Mouse (Mus musculus): ENCODE measurements around the gene Dcpp2. TPM values are rescaled to one million over a fixed set of nuclear protein-coding genes. Genes with fewer than 3 reads are reported as not detected.

Dcpp2 gene
- polyA plus RNA-seq, 1 experiment from 2014 or later: not detected

Other genes starting within 250 kb of the Dcpp2 start
- 0.43 and 0.61 TPM in 2 replicates for gene Mmp25, start 235.6 kb upstream of the Dcpp2 start, polyA plus RNA-seq (2014; fragmentation: Nextera tagmentation; extraction: Ambion mirVana)
- gene Bicdl2, start 220.4 kb upstream of the Dcpp2 start, polyA plus RNA-seq (2014; fragmentation: Nextera tagmentation; extraction: Ambion mirVana): 0.14 and 0.19 TPM in 2 replicates
- gene Hcfc1r1, start 207.3 kb upstream of the Dcpp2 start, polyA plus RNA-seq (2014; fragmentation: Nextera tagmentation; extraction: Ambion mirVana): 37.4 and 40.6 TPM in 2 replicates
- gene Thoc6, start 207.0 kb upstream of the Dcpp2 start, polyA plus RNA-seq (2014; fragmentation: Nextera tagmentation; extraction: Ambion mirVana): 55.1 and 57.0 TPM in 2 replicates
- gene Tnfrsf12a, start 203.4 kb upstream of the Dcpp2 start, polyA plus RNA-seq (2014; fragmentation: Nextera tagmentation; extraction: Ambion mirVana): 2.0 and 2.2 TPM in 2 replicates
- 2.3 and 2.5 TPM in 2 replicates for gene Cldn6, start 201.6 kb upstream of the Dcpp2 start, polyA plus RNA-seq (2014; fragmentation: Nextera tagmentation; extraction: Ambion mirVana)
- 0.58 and 0.82 TPM in 2 replicates for gene Cldn9, start 196.9 kb upstream of the Dcpp2 start, polyA plus RNA-seq (2014; fragmentation: Nextera tagmentation; extraction: Ambion mirVana)
- gene 1520401A03Rik, start 158.1 kb upstream of the Dcpp2 start, polyA plus RNA-seq (2014; fragmentation: Nextera tagmentation; extraction: Ambion mirVana): not detected in 2 replicates
- gene Pkmyt1, start 154.5 kb upstream of the Dcpp2 start, polyA plus RNA-seq (2014; fragmentation: Nextera tagmentation; extraction: Ambion mirVana): 29.3 and 33.7 TPM in 2 replicates
- 29.5 and 30.2 TPM in 2 replicates for gene Paqr4, start 140.0 kb upstream of the Dcpp2 start, polyA plus RNA-seq (2014; fragmentation: Nextera tagmentation; extraction: Ambion mirVana)
- 0.58 and 0.63 TPM in 2 replicates for gene Kremen2, start 135.0 kb upstream of the Dcpp2 start, polyA plus RNA-seq (2014; fragmentation: Nextera tagmentation; extraction: Ambion mirVana)
- gene Flywch1, start 109.3 kb upstream of the Dcpp2 start, polyA plus RNA-seq (2014; fragmentation: Nextera tagmentation; extraction: Ambion mirVana): 125 and 142 TPM in 2 replicates
- 20.4 and 20.9 TPM in 2 replicates for gene Flywch2, start 94.8 kb upstream of the Dcpp2 start, polyA plus RNA-seq (2014; fragmentation: Nextera tagmentation; extraction: Ambion mirVana)
- 408 and 439 TPM in 2 replicates for gene Srrm2, start 90.3 kb upstream of the Dcpp2 start, polyA plus RNA-seq (2014; fragmentation: Nextera tagmentation; extraction: Ambion mirVana)
- 1,062 and 1,170 TPM in 2 replicates for gene Elob, start 51.7 kb upstream of the Dcpp2 start, polyA plus RNA-seq (2014; fragmentation: Nextera tagmentation; extraction: Ambion mirVana)
- gene Prss33, start 44.8 kb upstream of the Dcpp2 start, polyA plus RNA-seq (2014; fragmentation: Nextera tagmentation; extraction: Ambion mirVana): 0.27 TPM in 1 of 2 replicates, not detected in the other
- gene Prss32, start 37.0 kb upstream of the Dcpp2 start, polyA plus RNA-seq (2014; fragmentation: Nextera tagmentation; extraction: Ambion mirVana): not detected in 2 replicates
- 0.41 and 0.81 TPM in 2 replicates for gene Prss41, start 36.7 kb upstream of the Dcpp2 start, polyA plus RNA-seq (2014; fragmentation: Nextera tagmentation; extraction: Ambion mirVana)
- gene Prss21, start 12.8 kb upstream of the Dcpp2 start, polyA plus RNA-seq (2014; fragmentation: Nextera tagmentation; extraction: Ambion mirVana): not detected in 2 replicates
- gene Dcpp1, start within 50 bp of the Dcpp2 start, polyA plus RNA-seq (2014; fragmentation: Nextera tagmentation; extraction: Ambion mirVana): not detected in 2 replicates
- gene Dcpp3, start 36.6 kb downstream of the Dcpp2 start, polyA plus RNA-seq (2014; fragmentation: Nextera tagmentation; extraction: Ambion mirVana): not detected in 2 replicates
- not detected in 2 replicates for gene Sbp, start 60.8 kb downstream of the Dcpp2 start, polyA plus RNA-seq (2014; fragmentation: Nextera tagmentation; extraction: Ambion mirVana)
- not detected in 2 replicates for gene Sbpl, start 74.4 kb downstream of the Dcpp2 start, polyA plus RNA-seq (2014; fragmentation: Nextera tagmentation; extraction: Ambion mirVana)
- gene Prss30, start 99.7 kb downstream of the Dcpp2 start, polyA plus RNA-seq (2014; fragmentation: Nextera tagmentation; extraction: Ambion mirVana): not detected in 2 replicates
- 0.19 TPM in 1 of 2 replicates, not detected in the other for gene Prss22, start 117.2 kb downstream of the Dcpp2 start, polyA plus RNA-seq (2014; fragmentation: Nextera tagmentation; extraction: Ambion mirVana)
- not detected in 2 replicates for gene Prss27, start 157.3 kb downstream of the Dcpp2 start, polyA plus RNA-seq (2014; fragmentation: Nextera tagmentation; extraction: Ambion mirVana)
- gene Kctd5, start 192.6 kb downstream of the Dcpp2 start, polyA plus RNA-seq (2014; fragmentation: Nextera tagmentation; extraction: Ambion mirVana): 76.8 and 80.0 TPM in 2 replicates